Mouse (Mus musculus): ENCODE data around the gene Vmn1r126. TPM values are rescaled to one million over a fixed set of nuclear protein-coding genes. Genes with fewer than 3 reads are reported as not detected.
"Not testable (repeated sequence)": the region's sequence is repeated elsewhere in the genome, so short reads cannot be mapped to it uniquely, and the experiment has no call there.

Gene Vmn1r126
- not detected for total RNA-seq (2018; cell fraction: chromatin; rRNA removed)
- total RNA-seq (2018; cell fraction: cytosol; rRNA removed), result not detected
- not detected for total RNA-seq (2018; cell fraction: nucleus; rRNA removed)
- not detected in 3 replicates for polyA plus RNA-seq (2018)

GRCm38 (mm10) chr7:21301367-21301766 is at the start of gene Vmn1r126:
TSS of gene Vmn1r126 (minus strand) at chr7:21301467.
- H3K79me2 ChIP-seq (ENCODE audit: inconsistent target); H3K4me3 ChIP-seq (ENCODE audit: inconsistent target); H3K27ac ChIP-seq; H3K36me3 ChIP-seq (ENCODE audit: inconsistent target): not testable (repeated sequence)
- no CpG with 5 or more reads among the region's 5 CpGs for WGBS (ENCODE audit: missing documents)

GRCm38 (mm10) chr7:21349073-21349472 is 47.8 kb upstream of the Vmn1r126 start, which contains the start of gene Vmn1r128:
TSS of gene Vmn1r128 (plus strand) at chr7:21349373.
- not testable (repeated sequence) for H3K4me3 ChIP-seq (ENCODE audit: inconsistent target); H3K36me3 ChIP-seq (ENCODE audit: inconsistent target); H3K27ac ChIP-seq; H3K79me2 ChIP-seq (ENCODE audit: inconsistent target)
- 67% methylated on average over 1 of the region's 1 CpGs for WGBS (ENCODE audit: missing documents)

GRCm38 (mm10) chr7:21319761-21320160 is 18.5 kb upstream of the Vmn1r126 start, which contains the start of gene Vmn1r127:
TSS of gene Vmn1r127 (minus strand) at chr7:21319861.
- WGBS (ENCODE audit: missing documents), result no CpG with 5 or more reads among the region's 3 CpGs
- not testable (repeated sequence) for H3K36me3 ChIP-seq (ENCODE audit: inconsistent target); H3K4me3 ChIP-seq (ENCODE audit: inconsistent target); H3K27ac ChIP-seq; H3K79me2 ChIP-seq (ENCODE audit: inconsistent target)

- H3K27ac ChIP-seq; H3K36me3 ChIP-seq (ENCODE audit: inconsistent target); H3K79me2 ChIP-seq (ENCODE audit: inconsistent target); H3K4me3 ChIP-seq (ENCODE audit: inconsistent target): not testable (repeated sequence)
- WGBS (ENCODE audit: missing documents), result 94% methylated on average over 2 of the region's 3 CpGs
These were observed 29.4 kb downstream of the Vmn1r126 start, which contains the start of gene Vmn1r125 for GRCm38 (mm10) chr7:21271879-21272278. TSS of gene Vmn1r125 (plus strand) at chr7:21272179.

- 13% methylated on average over 1 of the region's 4 CpGs for WGBS (ENCODE audit: missing documents)
- H3K4me3 ChIP-seq (ENCODE audit: inconsistent target); H3K79me2 ChIP-seq (ENCODE audit: inconsistent target); H3K36me3 ChIP-seq (ENCODE audit: inconsistent target); H3K27ac ChIP-seq: not testable (repeated sequence)
These were observed 40.8 kb downstream of the Vmn1r126 start, which contains the start of gene Vmn1r124 for GRCm38 (mm10) chr7:21260517-21260916. TSS of gene Vmn1r124 (minus strand) at chr7:21260617.

Other genes starting within 250 kb of the Vmn1r126 start
- gene Vmn1r120, start 247.7 kb downstream of the Vmn1r126 start, polyA plus RNA-seq (2018), result not detected in 3 replicates
- gene Vmn1r121, start 203.0 kb downstream of the Vmn1r126 start, polyA plus RNA-seq (2018), result not detected in 3 replicates
- gene Vmn1r122, start 167.3 kb downstream of the Vmn1r126 start, polyA plus RNA-seq (2018), result not detected in 3 replicates
- not detected in 3 replicates for gene Vmn1r123, start 139.3 kb downstream of the Vmn1r126 start, polyA plus RNA-seq (2018)
- not detected in 3 replicates for gene Gm5157, start 111.0 kb downstream of the Vmn1r126 start, polyA plus RNA-seq (2018)
- not detected in 3 replicates for gene Vmn1r124, start 40.9 kb downstream of the Vmn1r126 start, polyA plus RNA-seq (2018)
- gene Vmn1r125, start 29.3 kb downstream of the Vmn1r126 start, polyA plus RNA-seq (2018), result not detected in 3 replicates
- not detected in 3 replicates for gene Vmn1r127, start 18.4 kb upstream of the Vmn1r126 start, polyA plus RNA-seq (2018)
- gene Vmn1r128, start 47.9 kb upstream of the Vmn1r126 start, polyA plus RNA-seq (2018), result not detected in 3 replicates
- not detected in 3 replicates for gene Vmn1r129, start 59.8 kb upstream of the Vmn1r126 start, polyA plus RNA-seq (2018)
- not detected in 3 replicates for gene Gm6882, start 131.3 kb upstream of the Vmn1r126 start, polyA plus RNA-seq (2018)
- gene Vmn1r130, start 210.3 kb upstream of the Vmn1r126 start, polyA plus RNA-seq (2018), result not detected in 3 replicates
- gene Vmn1r131, start 244.6 kb upstream of the Vmn1r126 start, polyA plus RNA-seq (2018), result not detected in 3 replicates